Mouse (Mus musculus): ENCODE data around the gene Tmem217. TPM values are rescaled to one million over a fixed set of nuclear protein-coding genes. Genes with fewer than 3 reads are reported as not detected.

Gene Tmem217
- total RNA-seq, 2 experiments from 2014 or later: not detected

- Histone ChIP-seq H3K27ac (no peak overlapping the region), H3K4me3 (no peak overlapping the region)
- no peak for TF ChIP-seq CTCF (IDR thresholded peaks at IDR 0.05)
- intact Hi-C loops (cut with DNase I): no loop called here
- no peak for DNase-seq
These were observed 17.6 kb upstream of the Tmem217 start for GRCm38 (mm10) chr17:29569831-29570230.

DNA sequence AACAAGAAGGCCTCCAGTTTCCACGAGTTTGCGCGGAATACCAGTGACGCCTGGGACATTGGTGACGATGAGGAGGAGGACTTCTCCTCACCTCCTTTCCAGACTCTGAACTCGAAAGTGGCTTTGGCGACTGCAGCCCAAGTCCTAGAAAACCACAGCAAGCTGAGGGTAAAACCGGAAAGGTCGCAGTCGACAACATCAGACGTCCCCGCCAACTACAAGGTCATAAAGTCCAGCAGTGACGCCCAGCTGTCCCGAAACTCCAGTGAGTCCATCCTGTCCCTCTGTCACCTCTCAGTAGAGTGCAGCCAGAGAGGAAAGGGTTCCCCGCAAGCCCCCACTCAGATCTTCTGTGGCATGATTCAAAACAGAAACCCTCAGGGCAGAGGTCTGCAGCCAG lies 16.2 kb upstream of the Tmem217 start:
- Histone ChIP-seq H3K4me3 (no peak overlapping the region), H3K27ac (no peak overlapping the region)
- intact Hi-C loops (cut with DNase I): no loop called here
- DNase-seq: no peak
- no peak for TF ChIP-seq CTCF (IDR thresholded peaks at IDR 0.05)

- DNase-seq: no peak
- no peak overlapping the region for H3K27ac ChIP-seq
- intact Hi-C loops (cut with DNase I): no loop called here
- no peak overlapping the region for H3K4me3 ChIP-seq
- TF ChIP-seq CTCF (IDR thresholded peaks at IDR 0.05): no peak
These were observed 13.3 kb upstream of the Tmem217 start for GRCm38 (mm10) chr17:29565521-29565920.

- Histone ChIP-seq H3K4me3 (no peak overlapping the region), H3K27ac (no peak overlapping the region)
- no peak for TF ChIP-seq CTCF (IDR thresholded peaks at IDR 0.05)
- no peak for DNase-seq
- intact Hi-C loops (cut with DNase I): no loop called here
These were observed 6.3 kb upstream of the Tmem217 start for GRCm38 (mm10) chr17:29558476-29558875.

- peak overlapping the region; percentile 36; the same call in 1 of the 2 replicates for H3K27ac ChIP-seq
- no peak for DNase-seq
- no peak overlapping the region for H3K4me3 ChIP-seq
- intact Hi-C loops (cut with DNase I): no loop called here
- no peak for TF ChIP-seq CTCF (IDR thresholded peaks at IDR 0.05)
These were observed 4.7 kb upstream of the Tmem217 start for GRCm38 (mm10) chr17:29556893-29557292.

DNA sequence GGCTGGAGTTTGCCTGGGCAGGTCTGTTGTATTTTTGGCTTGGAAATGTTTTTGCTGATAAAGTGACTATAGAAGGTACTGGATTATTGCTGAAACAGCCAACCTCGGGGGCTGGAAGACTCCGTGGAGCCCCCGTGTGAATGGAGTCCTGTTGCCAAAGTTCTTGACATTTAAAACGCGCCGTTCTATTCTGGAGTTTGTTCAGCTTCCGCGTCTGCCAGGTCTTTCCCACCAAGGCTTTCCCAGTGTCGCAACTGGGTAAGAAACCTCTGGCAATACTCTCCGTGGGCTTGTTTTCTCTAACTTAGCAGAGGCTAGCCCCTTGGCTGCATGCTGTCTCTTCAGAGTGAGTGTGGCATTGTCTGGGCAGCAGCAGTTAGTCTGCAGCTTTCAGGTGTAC lies 4.3 kb upstream of the Tmem217 start:
- intact Hi-C loops (cut with DNase I): no loop called here
- DNase-seq: peak; percentile 51
- Histone ChIP-seq H3K27ac (peak overlapping the region; percentile 36; the same call in 1 of the 2 replicates), H3K4me3 (no peak overlapping the region)
- TF ChIP-seq CTCF (IDR thresholded peaks at IDR 0.05): no peak

DNA sequence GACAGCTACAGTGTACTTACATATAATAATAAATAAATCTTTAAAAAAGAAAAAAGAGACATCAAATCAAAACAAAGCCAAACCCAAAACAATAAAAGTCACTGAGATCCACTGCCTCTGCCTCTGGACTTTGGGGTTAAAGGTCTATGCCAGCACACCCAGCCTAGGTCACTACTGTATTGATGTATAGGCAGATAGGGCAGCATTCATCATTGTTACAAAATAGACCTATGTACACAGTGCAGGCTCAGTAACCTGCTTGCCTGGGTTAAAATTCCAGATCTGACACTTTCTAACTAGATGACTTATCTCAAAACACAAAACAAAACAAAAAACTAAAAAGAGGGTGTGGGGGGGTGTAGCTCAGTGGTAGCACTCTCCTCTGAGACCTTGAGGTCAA lies 2.0 kb upstream of the Tmem217 start:
- Histone ChIP-seq H3K4me3 (no peak overlapping the region), H3K27ac (no peak overlapping the region)
- intact Hi-C loops (cut with DNase I): no loop called here
- no peak for TF ChIP-seq CTCF (IDR thresholded peaks at IDR 0.05)
- no peak for DNase-seq

DNA sequence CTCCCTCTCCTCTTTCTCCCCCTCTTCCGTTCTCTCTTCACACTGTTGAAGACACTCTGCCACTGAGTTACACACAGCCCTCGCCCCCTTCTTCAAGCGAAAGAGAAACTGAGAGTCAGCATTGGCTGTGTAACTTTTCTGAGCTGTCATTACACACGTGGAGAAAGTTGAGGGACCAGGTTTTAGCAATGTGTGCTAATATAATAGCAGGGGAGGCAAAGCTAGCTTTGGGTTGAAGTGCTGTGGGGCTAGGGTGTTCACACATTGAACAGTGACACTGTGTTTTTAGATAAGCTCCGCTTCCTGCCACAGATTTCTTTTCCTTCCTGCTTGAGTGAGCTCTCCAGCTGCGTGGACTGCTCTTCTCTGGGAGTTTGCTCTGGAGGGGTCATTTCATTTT lies 1.2 kb downstream of the Tmem217 start:
- DNase-seq: no peak
- TF ChIP-seq CTCF (IDR thresholded peaks at IDR 0.05): no peak
- intact Hi-C loops (cut with DNase I): no loop called here
- peak overlapping the region; percentile 92 for H3K4me3 ChIP-seq
- no peak overlapping the region for H3K27ac ChIP-seq

- H3K4me3 ChIP-seq: peak within 1 kb of the TSS; percentile 92
- intact Hi-C loops (cut with DNase I): no loop called here
- peak; percentile 97 for DNase-seq
- H3K27ac ChIP-seq: peak within 1 kb of the TSS; percentile 95
- TF ChIP-seq CTCF (IDR thresholded peaks at IDR 0.05): no peak
These were observed 2.4 kb downstream of the Tmem217 start, which contains the start of the genes Gm17657 and Tbc1d22b for GRCm38 (mm10) chr17:29549543-29550428. Gm17657 (minus strand) TSS chr17:29549638. Tbc1d22b (plus strand) TSS chr17:29549785.

DNA sequence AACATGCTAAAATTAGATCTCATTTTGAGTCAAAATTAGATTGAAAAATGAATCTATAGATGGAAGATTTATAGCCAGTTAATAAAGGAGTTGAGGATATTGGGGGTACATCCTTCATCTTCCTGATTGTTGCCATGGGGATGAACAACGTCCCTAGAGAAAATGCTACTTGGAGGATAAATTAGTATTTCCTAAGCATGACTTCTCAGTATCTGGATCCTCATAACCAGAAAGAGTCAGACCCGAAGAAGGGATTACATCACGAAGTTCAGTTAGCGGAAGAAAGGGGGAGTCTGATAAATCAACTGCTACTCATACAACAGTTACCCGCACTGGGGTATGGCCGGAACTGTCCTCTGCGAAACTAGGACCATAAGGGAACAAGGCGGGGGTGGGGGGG lies 3.2 kb downstream of the Tmem217 start:
- intact Hi-C loops (cut with DNase I): no loop called here
- no peak overlapping the region; the same call in 1 of the 2 replicates for H3K4me3 ChIP-seq

GRCm38 (mm10) chr17:29548494-29548893 lies 3.7 kb downstream of the Tmem217 start:
- Histone ChIP-seq H3K27ac (no peak overlapping the region), H3K4me3 (no peak overlapping the region)
- DNase-seq: no peak
- intact Hi-C loops (cut with DNase I): no loop called here
- no peak for TF ChIP-seq CTCF (IDR thresholded peaks at IDR 0.05)

More for the DNA sequence above, 3.2 kb downstream of the Tmem217 start:
- TF ChIP-seq CTCF (IDR thresholded peaks at IDR 0.05): no peak
- H3K27ac ChIP-seq: no peak overlapping the region
- DNase-seq: no peak

- H3K27ac ChIP-seq: no peak overlapping the region
- TF ChIP-seq CTCF (IDR thresholded peaks at IDR 0.05): no peak
- no peak overlapping the region for H3K4me3 ChIP-seq
- intact Hi-C loops (cut with DNase I): no loop called here
- DNase-seq: no peak
These were observed 6.9 kb downstream of the Tmem217 start for GRCm38 (mm10) chr17:29545241-29545640.

DNA sequence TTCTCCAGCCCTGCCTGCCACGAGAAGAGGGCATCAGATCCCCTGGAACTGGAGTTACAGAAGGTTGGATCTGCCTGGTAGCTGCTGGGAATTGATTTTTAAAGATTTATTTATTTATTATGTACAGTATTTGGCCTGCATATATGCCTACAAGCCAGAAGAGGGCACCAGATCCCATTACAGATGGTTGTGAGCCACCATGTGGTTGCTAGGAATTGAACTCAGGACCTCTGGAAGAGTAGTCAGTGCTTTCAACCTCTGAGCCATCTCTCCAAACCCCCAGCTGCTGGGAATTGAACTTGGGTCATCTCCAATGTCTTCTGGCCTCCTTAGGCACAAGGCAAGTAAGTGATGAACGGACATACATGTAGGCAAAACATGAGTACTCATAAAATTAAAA lies 8.1 kb downstream of the Tmem217 start:
- DNase-seq: no peak
- TF ChIP-seq CTCF (IDR thresholded peaks at IDR 0.05): no peak
- Histone ChIP-seq H3K4me3 (no peak overlapping the region), H3K27ac (no peak overlapping the region)
- intact Hi-C loops (cut with DNase I): no loop called here

Data from gastrocnemius, adult 2 months (tissue).